Mouse (Mus musculus) hindbrain, embryonic 15.5 days (tissue): ENCODE data around the gene Fam169b. TPM values are rescaled to one million over a fixed set of nuclear protein-coding genes. Genes with fewer than 3 reads are reported as not detected.
"Not testable (repeated sequence)": the region's sequence is repeated elsewhere in the genome, so short reads cannot be mapped to it uniquely, and the experiment has no call there.

Experiments
- ATAC-seq: fragments of 200-750 bp; cut with Nextera tagmentation; 2 replicates; pipeline ENCODE4 v1.8.0; 2017; ENCODE audit warnings: low read depth, moderate number of reproducible peaks, moderate TSS enrichment; ENCODE audit not compliant: low FRiP score
- H3K27ac ChIP-seq: fragments of 300-500 bp; sonication (generic); replicated peaks from 2 replicates; pipeline ENCODE4 v1.5.1; 2015; ENCODE audit warnings: mild to moderate bottlenecking, inconsistent platforms
- H3K27me3 ChIP-seq: fragments of 300-500 bp; sonication (generic); 2 replicates; pipeline ENCODE4 v1.6.1; 2015; ENCODE audit warnings: control low read depth, inconsistent platforms
- H3K36me3 ChIP-seq: fragments of 300-500 bp; sonication (generic); 2 replicates; pipeline ENCODE4 v1.6.1; 2015; ENCODE audit warnings: control low read depth, inconsistent platforms
- H3K4me1 ChIP-seq: fragments of 300-500 bp; sonication (generic); replicated peaks from 2 replicates; pipeline ENCODE4 v1.6.1; 2015; ENCODE audit warnings: control low read depth, inconsistent platforms
- H3K4me2 ChIP-seq: fragments of 300-500 bp; sonication (generic); 2 replicates; pipeline ENCODE4 v1.6.1; 2015; ENCODE audit warnings: moderate library complexity, mild to moderate bottlenecking, inconsistent platforms
- H3K4me3 ChIP-seq: fragments of 300-500 bp; sonication (generic); 2 replicates; pipeline ENCODE4 v1.5.1; 2015; ENCODE audit warnings: mild to moderate bottlenecking, inconsistent platforms
- H3K9ac ChIP-seq: fragments of 300-500 bp; sonication (generic); 2 replicates; pipeline ENCODE4 v1.6.1; 2015; ENCODE audit warnings: inconsistent platforms
- H3K9me3 ChIP-seq: fragments of 300-500 bp; sonication (generic); 2 replicates; pipeline ENCODE4 v1.6.1; 2016; ENCODE audit warnings: control low read depth, inconsistent platforms
- WGBS: fragments of 180-500 bp; shearing (Covaris S2); methylation state at CpG from one replicate; pipeline ENCODE4 v1.1.7; 2015; 5-methylcytosine and 5-hydroxymethylcytosine counted together
- polyA plus RNA-seq: library from polyadenylated mRNA; unstranded; fragments of >200 nt; fragmentation: Nextera tagmentation; extraction: Ambion mirVana; gene quantifications from 2 replicates; pipeline ENCODE4 v1.2.1, GENCODE M21; 2015

Gene Fam169b
- polyA plus RNA-seq, 1 experiment from 2014 or later = 0.12 TPM

- H3K4me3 ChIP-seq = no peak overlapping the region
- H3K9ac ChIP-seq = no peak overlapping the region
- H3K9me3 ChIP-seq = no peaks in the 10 kb centered on the region
- no peak overlapping the region for H3K4me2 ChIP-seq
- WGBS = 36% methylated on average over 7 of the region's 7 CpGs
- H3K27me3 ChIP-seq = 0 out of 2 replicates have a peak, but pooled peaks cover 7% of the 10 kb centered on the region
- H3K36me3 ChIP-seq = no peaks in the 10 kb centered on the region
- H3K4me1 ChIP-seq = peaks cover 17% of the 10 kb centered on the region
- no peak for ATAC-seq
- no peak overlapping the region for H3K27ac ChIP-seq
Measured at GRCm38 (mm10) chr7:68265391-68265790, 8.2 kb upstream of the Fam169b start.

GRCm38 (mm10) chr7:68266691-68267090, 6.9 kb upstream of the Fam169b start:
- H3K4me1 ChIP-seq = peaks cover 17% of the 10 kb centered on the region
- 0 out of 2 replicates have a peak, but pooled peaks cover 7% of the 10 kb centered on the region for H3K27me3 ChIP-seq
- no peak for ATAC-seq
- H3K9me3 ChIP-seq = no peaks in the 10 kb centered on the region
- no peaks in the 10 kb centered on the region for H3K36me3 ChIP-seq
- no peak overlapping the region for H3K9ac ChIP-seq
- 23% methylated on average over 6 of the region's 6 CpGs for WGBS
- H3K4me2 ChIP-seq = 0 out of 2 replicates have a peak overlapping the region, but pooled peaks have one; percentile 0
- no peak overlapping the region for H3K4me3 ChIP-seq
- H3K27ac ChIP-seq = no peak overlapping the region

GRCm38 (mm10) chr7:68270551-68270950, 3.1 kb upstream of the Fam169b start:
- Histone ChIP-seq H3K4me2 (no peak overlapping the region), H3K36me3 (no peaks in the 10 kb centered on the region), H3K27ac (no peak overlapping the region), H3K9ac (no peak overlapping the region), H3K27me3 (peaks cover 11% of the 10 kb centered on the region; the same call in 1 of the 2 replicates), H3K9me3 (no peaks in the 10 kb centered on the region), H3K4me3 (no peak overlapping the region), H3K4me1 (peaks cover 5% of the 10 kb centered on the region)
- ATAC-seq = no peak
- WGBS = 77% methylated on average over 4 of the region's 4 CpGs

- H3K9me3 ChIP-seq = no peaks in the 10 kb centered on the region
- H3K4me1 ChIP-seq = peaks cover 11% of the 10 kb centered on the region
- ATAC-seq = no peak
- no peak overlapping the region for H3K27ac ChIP-seq
- H3K4me2 ChIP-seq = no peak overlapping the region
- no peak overlapping the region for H3K9ac ChIP-seq
- WGBS = 93% methylated on average over 6 of the region's 6 CpGs
- no peaks in the 10 kb centered on the region for H3K36me3 ChIP-seq
- H3K4me3 ChIP-seq = no peak overlapping the region
- peaks cover 9% of the 10 kb centered on the region; the same call in 1 of the 2 replicates for H3K27me3 ChIP-seq
Measured at GRCm38 (mm10) chr7:68271816-68272215, 1.8 kb upstream of the Fam169b start.

GRCm38 (mm10) chr7:68272607-68273006, 1.0 kb upstream of the Fam169b start:
- H3K27me3 ChIP-seq = peaks cover 9% of the 10 kb centered on the region; the same call in 1 of the 2 replicates
- peaks cover 17% of the 10 kb centered on the region for H3K4me1 ChIP-seq
- H3K4me3 ChIP-seq = no peak overlapping the region
- ATAC-seq = no peak
- 79% methylated on average over 10 of the region's 10 CpGs for WGBS
- H3K36me3 ChIP-seq = no peaks in the 10 kb centered on the region
- no peak overlapping the region for H3K4me2 ChIP-seq
- H3K9me3 ChIP-seq = no peaks in the 10 kb centered on the region
- H3K9ac ChIP-seq = no peak overlapping the region
- no peak overlapping the region for H3K27ac ChIP-seq

- ATAC-seq = no peak
- H3K4me2 ChIP-seq = no peak overlapping the region
- no peak overlapping the region for H3K9ac ChIP-seq
- H3K9me3 ChIP-seq = no peaks in the 10 kb centered on the region
- H3K27ac ChIP-seq = no peak overlapping the region
- no peaks in the 10 kb centered on the region for H3K36me3 ChIP-seq
- H3K27me3 ChIP-seq = peaks cover 9% of the 10 kb centered on the region; the same call in 1 of the 2 replicates
- H3K4me1 ChIP-seq = peaks cover 17% of the 10 kb centered on the region
- no peak overlapping the region for H3K4me3 ChIP-seq
- WGBS = 64% methylated on average over 2 of the region's 2 CpGs
Measured at GRCm38 (mm10) chr7:68274218-68274617, 579 bp downstream of the Fam169b start.

- ATAC-seq = no peak
- Histone ChIP-seq H3K4me3 (no peak overlapping the region), H3K9ac (no peak overlapping the region), H3K4me1 (peaks cover 17% of the 10 kb centered on the region), H3K27me3 (peaks cover 9% of the 10 kb centered on the region; the same call in 1 of the 2 replicates), H3K9me3 (no peaks in the 10 kb centered on the region), H3K27ac (no peak overlapping the region), H3K36me3 (no peaks in the 10 kb centered on the region), H3K4me2 (no peak overlapping the region)
- WGBS = 65% methylated on average over 9 of the region's 9 CpGs
Measured at GRCm38 (mm10) chr7:68274951-68275350, 1.3 kb downstream of the Fam169b start.

GRCm38 (mm10) chr7:68275445-68275837, 1.8 kb downstream of the Fam169b start:
- H3K9me3 ChIP-seq, ATAC-seq, H3K27me3 ChIP-seq, H3K36me3 ChIP-seq, H3K9ac ChIP-seq, H3K27ac ChIP-seq: not testable (repeated sequence)
- Histone ChIP-seq H3K4me1 (peaks cover 17% of the 10 kb centered on the region), H3K4me3 (peak overlapping the region; percentile 28; the same call in 1 of the 2 replicates), H3K4me2 (peak overlapping the region; percentile 60)
- WGBS = 51% methylated on average over 9 of the region's 9 CpGs

- Histone ChIP-seq H3K27me3 (peaks cover 9% of the 10 kb centered on the region; the same call in 1 of the 2 replicates), H3K27ac (no peak overlapping the region), H3K4me3 (peak overlapping the region; percentile 28), H3K9ac (no peak overlapping the region), H3K9me3 (no peaks in the 10 kb centered on the region), H3K4me2 (peak overlapping the region; percentile 60), H3K4me1 (peaks cover 17% of the 10 kb centered on the region), H3K36me3 (no peaks in the 10 kb centered on the region)
- no peak for ATAC-seq
- WGBS = 6% methylated on average over 36 of the region's 36 CpGs
Measured at GRCm38 (mm10) chr7:68275838-68276731, 2.4 kb downstream of the Fam169b start.

- no peak overlapping the region for H3K4me2 ChIP-seq
- no peak for ATAC-seq
- no peaks in the 10 kb centered on the region for H3K36me3 ChIP-seq
- H3K9ac ChIP-seq = no peak overlapping the region
- H3K4me1 ChIP-seq = peaks cover 17% of the 10 kb centered on the region
- H3K9me3 ChIP-seq = no peaks in the 10 kb centered on the region
- H3K27me3 ChIP-seq = peaks cover 9% of the 10 kb centered on the region; the same call in 1 of the 2 replicates
- H3K27ac ChIP-seq = no peak overlapping the region
- WGBS = 36% methylated on average over 11 of the region's 11 CpGs
- no peak overlapping the region for H3K4me3 ChIP-seq
Measured at GRCm38 (mm10) chr7:68277054-68277896, 3.6 kb downstream of the Fam169b start.

- no peak for ATAC-seq
Measured at GRCm38 (mm10) chr7:68277897-68278270, 4.2 kb downstream of the Fam169b start.

GRCm38 (mm10) chr7:68278385-68278784, 4.7 kb downstream of the Fam169b start:
- no peak for ATAC-seq
- Histone ChIP-seq H3K4me1 (peaks cover 17% of the 10 kb centered on the region), H3K36me3 (no peaks in the 10 kb centered on the region), H3K27me3 (peaks cover 9% of the 10 kb centered on the region; the same call in 1 of the 2 replicates), H3K27ac (no peak overlapping the region), H3K4me2 (no peak overlapping the region), H3K9ac (no peak overlapping the region), H3K9me3 (no peaks in the 10 kb centered on the region), H3K4me3 (no peak overlapping the region)
- WGBS = 92% methylated on average over 6 of the region's 6 CpGs

More at GRCm38 (mm10) chr7:68277897-68278270, 4.2 kb downstream of the Fam169b start:
- H3K4me2 ChIP-seq = no peak overlapping the region
- H3K4me1 ChIP-seq = peaks cover 17% of the 10 kb centered on the region
- no peak overlapping the region for H3K4me3 ChIP-seq
- WGBS = 56% methylated on average over 4 of the region's 4 CpGs
- H3K36me3 ChIP-seq = no peaks in the 10 kb centered on the region
- no peaks in the 10 kb centered on the region for H3K9me3 ChIP-seq
- H3K27ac ChIP-seq = no peak overlapping the region
- no peak overlapping the region for H3K9ac ChIP-seq
- peaks cover 9% of the 10 kb centered on the region; the same call in 1 of the 2 replicates for H3K27me3 ChIP-seq
